Mouse (Mus musculus) testis, adult 2 months (tissue): ENCODE measurements at regions not wholly inside any gene's neighbourhood (a gene's known extent, or its start where the extent isn't known, plus 50 kb on each side); places are given as distances from the start of the nearest gene placed in this dataset.

Experiments
- CTCF ChIP-seq: fragments of 200-500 bp; IDR thresholded peaks from 2 replicates; pipeline ENCODE4 v1.5.1; 2012; ENCODE audit warnings: low read depth, mild to moderate bottlenecking, inconsistent platforms, low read length, moderate library complexity; ENCODE audit not compliant: control insufficient read depth, insufficient read depth, insufficient replicate concordance
- POLR2A ChIP-seq: fragments of 200-500 bp; IDR thresholded peaks from 2 replicates; pipeline ENCODE4 v1.6.1; 2012; ENCODE audit warnings: low read depth, mild to moderate bottlenecking, inconsistent platforms, low read length, moderate library complexity; ENCODE audit not compliant: control insufficient read depth

DNA sequence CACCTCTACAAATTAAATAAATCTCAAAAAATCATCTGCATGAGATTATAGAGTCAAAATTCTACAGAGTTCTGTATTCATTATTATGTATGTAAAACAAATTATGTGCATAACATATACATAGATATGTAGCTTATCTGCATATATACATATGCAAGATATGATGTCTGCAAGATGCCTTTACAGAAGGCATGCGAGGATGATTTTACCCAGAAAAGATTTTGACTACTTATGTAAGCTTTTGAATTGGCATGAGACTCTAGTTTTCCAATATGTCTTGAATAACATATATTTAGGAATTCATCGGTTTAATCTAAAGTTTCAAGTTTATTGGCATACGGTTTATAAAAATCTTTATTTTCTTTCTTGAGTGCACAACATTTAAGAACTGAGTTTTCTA lies 939.2 kb downstream of the Efnb2 start:
- TF ChIP-seq CTCF (no peak), POLR2A (no peak)
